In the genomic region with DNA sequence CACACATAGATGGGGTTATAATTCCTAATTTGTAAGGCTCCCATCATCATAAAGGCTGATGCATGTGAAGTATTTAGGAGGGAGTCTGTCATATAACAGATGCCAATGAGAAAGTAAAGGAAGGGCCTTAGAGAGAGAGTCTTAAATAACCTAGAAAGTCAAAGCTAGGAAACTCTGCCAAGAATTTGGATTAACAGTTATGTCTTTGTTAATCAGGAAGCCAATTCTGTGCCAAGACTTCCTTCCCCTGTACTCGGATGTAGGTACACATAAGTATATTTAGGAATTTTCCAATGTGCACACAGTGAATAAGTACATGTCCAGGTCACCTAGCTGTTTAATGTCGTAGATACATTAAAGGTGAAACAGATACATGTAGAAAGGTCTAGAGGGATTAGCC, we compare ENCODE assay signal across 15 mouse cellular contexts. TPM values are rescaled to one million over a fixed set of nuclear protein-coding genes. Genes with fewer than 3 reads are reported as not detected.
DNase-seq lines count a peak whose midpoint lies in the region; ATAC-seq and TF ChIP-seq lines count a peak whose summit lies in the region.
"Had no signal": no experiment of that assay in that cellular context is flagged by ENCODE, and none has a peak within 500 bp of the region (broad histone marks: within the 10 kb centered on the region; RNA-seq: fewer than 3 reads in every experiment).

No protein-coding gene starts in this region.

- H3K36me3 ChIP-seq in embryonic facial prominence, embryonic 14.5 days (ENCODE audit: control insufficient read depth, insufficient read depth, low read length), result no peaks in the 10 kb centered on the region
- no peaks in the 10 kb centered on the region for H3K36me3 ChIP-seq in embryonic facial prominence, embryonic 10.5 days (replicated peaks)
- H3K36me3 ChIP-seq in heart, postnatal 0 days (replicated peaks; ENCODE audit: control insufficient read depth, insufficient read depth, low read length), result no peaks in the 10 kb centered on the region
- H3K36me3 ChIP-seq in liver, embryonic 13.5 days, result peaks cover 5% of the 10 kb centered on the region; the same call in 1 of the 2 replicates
- H3K36me3 ChIP-seq in liver, embryonic 12.5 days, result no peaks in the 10 kb centered on the region
- H3K36me3 ChIP-seq: embryonic facial prominence, embryonic 15.5 days had no signal

- H3K4me3 ChIP-seq in embryonic facial prominence, embryonic 14.5 days (ENCODE audit: low read depth, low read length), result no peak overlapping the region
- no peak overlapping the region for H3K4me3 ChIP-seq in embryonic facial prominence, embryonic 10.5 days
- no peak overlapping the region for H3K4me3 ChIP-seq in heart, postnatal 0 days (ENCODE audit: low read depth, low read length)
- no peak overlapping the region for H3K4me3 ChIP-seq in liver, embryonic 13.5 days (replicated peaks)
- H3K4me3 ChIP-seq in liver, embryonic 12.5 days, result no peak overlapping the region
- H3K4me3 ChIP-seq: embryonic facial prominence, embryonic 15.5 days; left cerebral cortex, adult 2 months; megakaryocyte, embryonic 14.5 days had no signal

- TF ChIP-seq POLR2A in brain, embryonic 14.5 days (IDR thresholded peaks at IDR 0.05; ENCODE audit: borderline replicate concordance, extremely low read depth, insufficient read depth, insufficient read length, poor library complexity, severe bottlenecking), result no peak

- no peak for TF ChIP-seq CTCF in heart, postnatal 0 days (IDR thresholded peaks at IDR 0.05; ENCODE audit: low read depth)
- no peak for TF ChIP-seq CTCF in brain, embryonic 14.5 days (IDR thresholded peaks at IDR 0.05; ENCODE audit: borderline replicate concordance, extremely low read depth, insufficient read depth, insufficient read length)

- H3K27ac ChIP-seq in embryonic facial prominence, embryonic 14.5 days (replicated peaks; ENCODE audit: low read depth, low read length), result no peak overlapping the region
- H3K27ac ChIP-seq in embryonic facial prominence, embryonic 10.5 days (replicated peaks), result no peak overlapping the region
- 0 out of 2 replicates have a peak overlapping the region, but pooled peaks have one; percentile 21 for H3K27ac ChIP-seq in heart, postnatal 0 days (ENCODE audit: low read depth)
- H3K27ac ChIP-seq in liver, embryonic 13.5 days, result peak overlapping the region; percentile 39
- no peak overlapping the region for H3K27ac ChIP-seq in liver, embryonic 12.5 days
- H3K27ac ChIP-seq: embryonic facial prominence, embryonic 15.5 days; left cerebral cortex, adult 2 months had no signal

- 47% methylated on average over 2 of the region's 2 CpGs for WGBS in embryonic facial prominence, embryonic 14.5 days
- WGBS in embryonic facial prominence, embryonic 10.5 days, result 90% methylated on average over 2 of the region's 2 CpGs
- WGBS in heart, postnatal 0 days, result 44% methylated on average over 2 of the region's 2 CpGs
- WGBS in liver, embryonic 13.5 days (ENCODE audit: insufficient replicate concordance), result 57% methylated on average over 2 of the region's 2 CpGs
- 56% methylated on average over 2 of the region's 2 CpGs for WGBS in liver, embryonic 12.5 days (ENCODE audit: insufficient replicate concordance)

- TF ChIP-seq EP300 in heart, postnatal 0 days (IDR thresholded peaks at IDR 0.05; ENCODE audit: low read depth), result no peak

- no peak overlapping the region for H3K9ac ChIP-seq in embryonic facial prominence, embryonic 14.5 days (ENCODE audit: low read depth, low read length)
- no peak overlapping the region for H3K9ac ChIP-seq in heart, postnatal 0 days (replicated peaks; ENCODE audit: low read depth, low read length)
- H3K9ac ChIP-seq in liver, embryonic 13.5 days, result no peak overlapping the region
- no peak overlapping the region for H3K9ac ChIP-seq in liver, embryonic 12.5 days
- H3K9ac ChIP-seq: embryonic facial prominence, embryonic 15.5 days had no signal

- H3K27me3 ChIP-seq in embryonic facial prominence, embryonic 14.5 days (replicated peaks; ENCODE audit: control insufficient read depth, insufficient read depth, low read length), result no peaks in the 10 kb centered on the region; the same call in 1 of the 2 replicates
- H3K27me3 ChIP-seq in embryonic facial prominence, embryonic 10.5 days (replicated peaks; ENCODE audit: low read depth, poor library complexity, severe bottlenecking), result peaks cover 5% of the 10 kb centered on the region
- H3K27me3 ChIP-seq in heart, postnatal 0 days (ENCODE audit: control insufficient read depth, insufficient read depth, low read length), result no peaks in the 10 kb centered on the region
- no peaks in the 10 kb centered on the region; the same call in 1 of the 2 replicates for H3K27me3 ChIP-seq in liver, embryonic 13.5 days
- peaks cover 7% of the 10 kb centered on the region; the same call in 1 of the 2 replicates for H3K27me3 ChIP-seq in liver, embryonic 12.5 days (replicated peaks)
- H3K27me3 ChIP-seq: embryonic facial prominence, embryonic 15.5 days had no signal

- peak; percentile 77 for DNase-seq in embryonic facial prominence, embryonic 14.5 days (ENCODE audit: low spot score)
- DNase-seq in embryonic facial prominence, embryonic 10.5 days (ENCODE audit: low spot score), result no peak
- no peak for DNase-seq in heart, postnatal 0 days (ENCODE audit: low spot score)
- no peak for DNase-seq in heart, adult 8-10 months (ENCODE audit: low spot score)
- no peak for DNase-seq in liver, embryonic 13.5 days
- DNase-seq in brain, embryonic 14.5 days (ENCODE audit: low read depth), result peak; percentile 63
- no peak for DNase-seq in cerebellum, adult 11-12 months
- DNase-seq: cerebellum, adult 9-11 months; retina, postnatal 1 day; thymus, postnatal 36 days had no signal

- H3K9me3 ChIP-seq in embryonic facial prominence, embryonic 14.5 days (ENCODE audit: control insufficient read depth, low read length), result no peaks in the 10 kb centered on the region
- H3K9me3 ChIP-seq in embryonic facial prominence, embryonic 10.5 days, result no peaks in the 10 kb centered on the region
- H3K9me3 ChIP-seq in heart, postnatal 0 days (replicated peaks; ENCODE audit: control insufficient read depth, low read length), result no peaks in the 10 kb centered on the region
- H3K9me3 ChIP-seq in liver, embryonic 13.5 days (replicated peaks), result no peaks in the 10 kb centered on the region
- H3K9me3 ChIP-seq in liver, embryonic 12.5 days (replicated peaks), result no peaks in the 10 kb centered on the region
- H3K9me3 ChIP-seq: embryonic facial prominence, embryonic 15.5 days; megakaryocyte, embryonic 14.5 days had no signal

- no peak for ATAC-seq in embryonic facial prominence, embryonic 14.5 days (ENCODE audit: low read depth)
- ATAC-seq in heart, postnatal 0 days (ENCODE audit: insufficient read depth, low read depth), result no peak
- ATAC-seq in liver, embryonic 13.5 days (ENCODE audit: low read depth), result no peak
- ATAC-seq in liver, embryonic 12.5 days, result no peak

- no peak overlapping the region for H3K4me2 ChIP-seq in embryonic facial prominence, embryonic 14.5 days (ENCODE audit: low read depth, low read length)
- H3K4me2 ChIP-seq in heart, postnatal 0 days (ENCODE audit: low read depth, low read length), result no peak overlapping the region
- no peak overlapping the region for H3K4me2 ChIP-seq in liver, embryonic 13.5 days
- no peak overlapping the region for H3K4me2 ChIP-seq in liver, embryonic 12.5 days
- H3K4me2 ChIP-seq: embryonic facial prominence, embryonic 15.5 days had no signal

- peaks cover 48% of the 10 kb centered on the region for H3K4me1 ChIP-seq in embryonic facial prominence, embryonic 14.5 days (ENCODE audit: control insufficient read depth, insufficient read depth, low read length)
- H3K4me1 ChIP-seq in embryonic facial prominence, embryonic 10.5 days, result peaks cover 32% of the 10 kb centered on the region
- H3K4me1 ChIP-seq in heart, postnatal 0 days (ENCODE audit: control insufficient read depth, insufficient read depth), result peaks cover 22% of the 10 kb centered on the region
- H3K4me1 ChIP-seq in liver, embryonic 13.5 days (replicated peaks), result peaks cover 31% of the 10 kb centered on the region
- peaks cover 6% of the 10 kb centered on the region; the same call in 1 of the 2 replicates for H3K4me1 ChIP-seq in liver, embryonic 12.5 days
- H3K4me1 ChIP-seq: megakaryocyte, embryonic 14.5 days had no signal

RNA-seq across cellular contexts. Expression of a gene that starts 3.5 kb away (rescaled TPM):
- polyA plus RNA-seq in embryonic facial prominence, embryonic 14.5 days (2014; fragmentation: Nextera tagmentation; extraction: Ambion mirVana), result 7.9 and 8.4 TPM in 2 replicates
- 0.73 and 1.2 TPM in 2 replicates for polyA plus RNA-seq in embryonic facial prominence, embryonic 10.5 days (2016; fragmentation: Nextera tagmentation; extraction: Ambion mirVana)
- total RNA-seq in heart, postnatal 0 days (2014; rRNA removed; ENCODE audit: low replicate concordance), result 9.8 and 42.1 TPM in 2 replicates
- polyA plus RNA-seq in heart, postnatal 0 days (2015; fragmentation: Nextera tagmentation; extraction: Ambion mirVana), result 12.7 and 16.9 TPM in 2 replicates
- 1 to 10 TPM; 2.3 to 4.4 (median 3.6) TPM for total RNA-seq in heart, adult 8-10 months (2022)
- polyA plus RNA-seq in liver, embryonic 13.5 days (2015; fragmentation: Nextera tagmentation; extraction: Ambion mirVana), result 6.5 and 6.7 TPM in 2 replicates
- 4.3 and 4.9 TPM in 2 replicates for polyA plus RNA-seq in liver, embryonic 12.5 days (2016; fragmentation: Nextera tagmentation; extraction: Ambion mirVana)
- 2.7 and 3.8 TPM in 2 replicates for polyA plus RNA-seq in brain, embryonic 14.5 days (2012; rRNA removed)
- total RNA-seq: MEL had no signal

RNA-seq across cellular contexts. Expression of a gene that starts 4.0 kb away (rescaled TPM):
- 7.3 and 7.7 TPM in 2 replicates for polyA plus RNA-seq in embryonic facial prominence, embryonic 14.5 days (2014; fragmentation: Nextera tagmentation; extraction: Ambion mirVana)
- 4.2 and 4.5 TPM in 2 replicates for polyA plus RNA-seq in embryonic facial prominence, embryonic 10.5 days (2016; fragmentation: Nextera tagmentation; extraction: Ambion mirVana)
- 9.8 and 20.1 TPM in 2 replicates for total RNA-seq in heart, postnatal 0 days (2014; rRNA removed; ENCODE audit: low replicate concordance)
- polyA plus RNA-seq in heart, postnatal 0 days (2015; fragmentation: Nextera tagmentation; extraction: Ambion mirVana), result 6.6 and 7.7 TPM in 2 replicates
- total RNA-seq in heart, adult 8-10 months (2022), result 10 to 100 TPM; 14.5 to 24.1 (median 18.5) TPM
- 14.3 and 17.8 TPM in 2 replicates for polyA plus RNA-seq in liver, embryonic 13.5 days (2015; fragmentation: Nextera tagmentation; extraction: Ambion mirVana)
- 19.1 and 21.4 TPM in 2 replicates for polyA plus RNA-seq in liver, embryonic 12.5 days (2016; fragmentation: Nextera tagmentation; extraction: Ambion mirVana)
- 49.5 and 59.7 TPM in 2 replicates for polyA plus RNA-seq in brain, embryonic 14.5 days (2012; rRNA removed)
- total RNA-seq: MEL had no signal

Comparison
In these comparisons a context has a peak if more than half of its experiments do, and no peak if none do; other contexts are left out.
1. DNase-seq: peak in embryonic facial prominence, embryonic 14.5 days (single experiment) and brain, embryonic 14.5 days (single experiment); none in embryonic facial prominence, embryonic 10.5 days (single experiment), heart, postnatal 0 days (single experiment), heart, adult 8-10 months (single experiment), liver, embryonic 13.5 days (single experiment) and cerebellum, adult 11-12 months (single experiment).
2. H3K27ac ChIP-seq: peak in heart, postnatal 0 days (single experiment) and liver, embryonic 13.5 days (single experiment); none in embryonic facial prominence, embryonic 14.5 days (single experiment), embryonic facial prominence, embryonic 10.5 days (single experiment) and liver, embryonic 12.5 days (single experiment).